Mouse (Mus musculus): Measurements from ENCODE around the gene Gm9833.
"Not testable (repeated sequence)": the region's sequence is repeated elsewhere in the genome, so short reads cannot be mapped to it uniquely, and the experiment has no call there.

Gene Gm9833

GRCm38 (mm10) chr3:10087994-10088393 lies at the start of gene Gm9833:
Gm9833 (plus strand) TSS chr3:10088110.
- DNase-seq (ENCODE audit: low spot score in 2 of 2): not testable (repeated sequence)

DNA sequence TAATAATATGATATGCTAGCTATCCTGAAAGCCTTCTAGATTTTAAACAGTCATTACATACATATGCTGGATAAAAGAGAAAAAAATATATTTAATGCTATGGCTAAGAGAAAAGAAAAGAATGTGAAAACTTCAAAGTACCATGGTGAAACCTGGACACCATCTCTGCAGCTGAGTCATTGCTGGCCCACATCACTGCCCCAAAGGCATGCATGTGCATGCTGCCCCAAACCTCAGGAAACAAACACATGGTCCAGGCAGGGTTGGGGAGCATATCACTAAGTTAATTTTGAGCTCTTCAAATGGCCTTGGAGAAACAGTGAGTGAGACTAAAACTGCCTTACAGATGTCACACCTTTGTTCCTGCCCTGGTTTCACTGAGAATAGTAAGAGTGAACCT lies 17.8 kb upstream of the Gm9833 start:
- DNase-seq (ENCODE audit: low spot score in 2 of 2): no peak

- DNase-seq (ENCODE audit: low spot score in 2 of 2): no peak
These were observed 12.1 kb upstream of the Gm9833 start for GRCm38 (mm10) chr3:10075826-10076225.

GRCm38 (mm10) chr3:10077096-10077841 lies 10.6 kb upstream of the Gm9833 start:
- DNase-seq (ENCODE audit: low spot score in 2 of 2): no peak

- DNase-seq (ENCODE audit: low spot score in 2 of 2): no peak
These were observed 9.8 kb upstream of the Gm9833 start for GRCm38 (mm10) chr3:10078113-10078512.

- no peak for DNase-seq (ENCODE audit: low spot score in 2 of 2)
These were observed 6.6 kb upstream of the Gm9833 start for GRCm38 (mm10) chr3:10081336-10081735.

DNA sequence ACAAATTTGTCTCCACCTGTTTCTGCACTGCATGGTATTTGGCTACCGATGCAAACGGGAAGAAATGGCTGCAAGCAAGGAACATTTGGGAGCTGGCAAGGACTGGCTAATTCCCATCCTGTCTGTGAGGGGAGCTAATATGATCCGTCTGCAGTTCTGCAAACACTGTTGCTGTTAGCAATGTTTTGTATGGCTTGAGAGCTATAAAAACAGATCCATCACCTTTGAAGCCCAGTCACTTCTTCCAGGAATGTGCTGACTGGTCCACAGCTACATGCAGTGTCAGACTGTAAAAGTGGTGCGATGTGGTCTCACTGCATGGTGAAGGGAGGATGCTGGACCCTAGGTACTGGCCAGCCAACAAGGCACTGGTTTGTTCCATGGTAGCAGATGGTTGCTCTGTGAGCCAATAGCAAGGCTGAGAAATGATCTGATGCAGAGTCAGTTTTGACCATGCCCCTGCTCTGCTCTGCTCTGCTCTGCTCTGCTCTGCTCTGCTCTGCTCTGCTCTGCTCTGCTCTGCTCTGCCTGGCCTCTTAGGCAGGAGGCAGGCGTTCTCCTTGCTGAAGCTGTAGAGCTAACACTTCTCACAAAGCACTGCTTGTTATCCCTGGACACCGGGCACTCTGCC lies 5.9 kb upstream of the Gm9833 start:
- DNase-seq (ENCODE audit: low spot score in 2 of 2): peak in 1 of 2 experiments; percentile 17

DNA sequence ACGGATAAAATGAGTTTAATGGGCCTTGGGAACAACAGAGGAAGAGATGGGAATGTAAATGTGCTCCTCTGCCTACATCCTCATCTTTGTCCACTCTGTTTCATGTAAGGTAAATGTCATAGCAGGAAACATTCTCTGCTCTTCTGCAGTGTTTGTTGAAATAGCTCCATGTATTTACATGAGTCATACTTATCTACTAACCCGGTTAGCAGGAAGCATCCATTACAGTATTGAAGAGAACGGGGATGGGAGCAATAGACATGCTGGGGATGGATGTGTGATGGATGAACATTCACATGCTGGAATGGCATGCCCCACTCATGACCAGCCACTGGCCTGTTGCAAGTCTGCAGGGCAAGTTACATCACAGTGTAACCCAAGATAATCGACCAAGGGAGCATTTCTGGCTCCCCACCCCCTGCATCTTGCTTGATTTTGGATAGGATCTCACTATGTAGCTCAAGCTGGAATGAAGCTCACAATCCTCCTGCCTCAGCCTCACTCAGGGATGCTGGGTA lies 5.3 kb upstream of the Gm9833 start:
- DNase-seq (ENCODE audit: low spot score in 2 of 2): no peak

GRCm38 (mm10) chr3:10084102-10084501 lies 3.8 kb upstream of the Gm9833 start:
- DNase-seq (ENCODE audit: low spot score in 2 of 2): no peak

- DNase-seq (ENCODE audit: low spot score in 2 of 2): no peak
These were observed 2.4 kb upstream of the Gm9833 start for GRCm38 (mm10) chr3:10085396-10086119.

DNA sequence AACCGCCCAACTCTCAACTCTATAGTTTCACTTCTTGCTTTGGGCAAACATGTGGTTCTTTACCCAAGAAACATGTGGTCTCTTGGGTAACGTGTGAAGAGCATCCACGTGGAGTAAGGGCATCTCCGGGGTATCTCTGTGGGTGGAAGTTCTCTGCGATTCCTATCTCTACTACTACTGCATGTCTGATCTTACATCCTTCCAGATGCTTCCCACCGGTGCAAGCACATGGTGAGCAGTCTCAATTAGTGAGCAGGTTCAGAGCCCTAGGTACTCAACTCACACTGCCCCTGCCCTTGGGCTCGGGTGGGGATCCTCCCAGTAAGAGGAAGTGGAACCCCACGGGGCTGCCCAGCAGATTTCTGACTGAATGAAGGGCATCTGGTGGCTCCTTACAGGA lies 399 bp upstream of the Gm9833 start:
- DNase-seq (ENCODE audit: low spot score in 2 of 2): no peak

DNA sequence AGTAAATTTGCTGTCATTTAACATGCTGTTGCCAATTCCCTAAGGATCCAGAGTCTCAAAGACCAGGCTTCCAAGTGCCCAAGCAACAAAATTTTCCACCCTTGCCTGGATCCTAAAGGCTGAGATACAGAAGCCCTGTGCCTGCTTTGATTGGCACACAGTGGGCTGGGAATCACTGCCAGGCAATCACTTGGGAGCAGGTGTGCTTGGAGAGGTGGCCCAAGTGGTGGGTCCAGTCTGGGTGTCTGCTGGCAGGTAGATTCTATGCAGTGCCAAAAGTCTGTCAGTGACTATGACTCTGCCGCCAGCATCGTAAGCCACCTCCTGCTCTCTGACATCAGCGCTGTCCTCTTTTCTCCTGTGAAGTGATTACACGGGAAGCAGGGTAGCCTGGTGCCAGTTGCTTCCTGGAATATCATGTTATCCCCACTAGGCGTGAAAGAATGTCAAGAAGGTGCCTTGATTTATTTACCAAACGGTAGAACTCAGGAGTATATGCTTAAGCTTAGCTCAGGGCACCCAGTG lies 3.8 kb downstream of the Gm9833 start:
- no peak for DNase-seq (ENCODE audit: low spot score in 2 of 2)

- no peak for DNase-seq (ENCODE audit: low spot score in 2 of 2)
These were observed 4.6 kb downstream of the Gm9833 start for GRCm38 (mm10) chr3:10092499-10092898.

DNA sequence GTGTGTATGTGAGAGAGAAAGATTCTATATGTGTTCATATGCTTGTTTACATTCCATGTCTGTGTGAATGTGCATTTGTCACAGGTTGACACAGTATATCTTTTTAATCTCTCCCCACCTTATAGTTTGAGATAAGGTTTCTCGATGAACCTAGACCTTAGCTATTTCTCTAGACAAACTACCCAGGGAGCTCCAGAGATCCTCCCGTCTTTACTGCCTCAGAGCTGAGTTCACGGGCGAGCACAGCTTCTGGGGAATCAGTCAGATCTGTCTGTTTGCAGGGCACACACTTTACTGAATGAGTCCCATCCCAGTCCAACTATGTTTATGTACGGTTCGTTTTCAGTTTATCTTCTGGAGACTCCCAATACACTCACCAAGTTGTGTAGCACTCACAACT lies 5.0 kb downstream of the Gm9833 start:
- no peak for DNase-seq (ENCODE audit: low spot score in 2 of 2)

- DNase-seq (ENCODE audit: low spot score in 2 of 2): no peak
These were observed 7.2 kb downstream of the Gm9833 start for GRCm38 (mm10) chr3:10095076-10095622.

DNA sequence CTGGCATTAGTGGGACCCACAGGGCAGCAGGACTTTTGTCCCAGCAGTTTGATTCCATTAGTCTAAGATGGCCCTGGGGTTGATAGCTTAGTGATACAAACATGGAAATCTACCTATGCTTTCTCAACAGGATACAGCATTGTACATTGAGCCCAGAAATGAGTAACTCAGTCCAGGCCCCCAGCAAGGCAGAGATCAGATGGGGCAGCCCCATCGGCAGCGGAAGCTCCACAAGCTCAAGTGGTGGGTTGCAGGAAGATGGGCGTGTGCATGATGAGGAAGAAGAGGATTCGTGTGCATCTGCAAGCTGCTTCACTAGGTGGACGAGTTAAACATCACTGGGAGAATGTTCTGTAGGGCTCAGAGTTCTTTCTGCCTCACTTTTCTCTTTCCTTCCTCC lies 11.8 kb downstream of the Gm9833 start:
- no peak for DNase-seq (ENCODE audit: low spot score in 2 of 2)

DNA sequence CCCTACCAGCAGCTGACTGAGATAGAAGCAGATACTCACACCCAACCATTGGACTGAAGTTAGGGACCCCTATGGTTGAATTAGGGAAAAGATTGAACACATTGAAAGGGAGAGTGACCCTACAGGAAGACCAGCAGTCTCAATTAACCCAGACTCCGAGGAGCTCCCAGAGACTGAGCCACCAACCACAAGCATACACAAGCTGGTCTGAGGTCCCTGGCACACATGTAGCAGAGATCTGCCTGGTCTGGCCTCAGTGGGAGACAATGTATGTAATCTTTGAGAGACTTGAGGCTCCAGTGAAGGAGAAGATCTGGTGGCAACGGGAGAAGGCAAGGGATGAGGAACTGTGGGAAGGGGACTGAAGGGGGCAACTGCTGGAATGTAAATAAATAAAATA lies 23.7 kb downstream of the Gm9833 start:
- no peak for DNase-seq (ENCODE audit: low spot score in 2 of 2)

DNA sequence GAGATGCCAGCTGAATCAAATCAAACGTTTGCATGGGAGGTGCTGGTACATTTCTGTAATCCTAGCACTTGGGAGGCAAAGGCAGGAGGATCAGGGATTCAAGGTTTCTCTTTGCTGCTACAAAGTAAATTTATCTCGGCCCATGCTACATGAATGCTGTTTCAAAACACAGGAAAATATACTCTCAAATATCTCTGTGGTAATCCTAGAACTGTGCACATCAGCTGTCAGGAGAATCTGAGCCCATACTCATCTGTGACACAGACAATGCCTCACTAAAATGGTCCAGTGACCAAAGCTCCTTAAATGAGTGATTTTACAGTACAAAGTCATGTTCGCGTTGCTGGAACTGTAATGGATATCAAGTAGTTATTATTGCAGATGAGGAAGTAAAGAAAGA lies 24.3 kb downstream of the Gm9833 start:
- DNase-seq (ENCODE audit: low spot score in 2 of 2): no peak

DNA sequence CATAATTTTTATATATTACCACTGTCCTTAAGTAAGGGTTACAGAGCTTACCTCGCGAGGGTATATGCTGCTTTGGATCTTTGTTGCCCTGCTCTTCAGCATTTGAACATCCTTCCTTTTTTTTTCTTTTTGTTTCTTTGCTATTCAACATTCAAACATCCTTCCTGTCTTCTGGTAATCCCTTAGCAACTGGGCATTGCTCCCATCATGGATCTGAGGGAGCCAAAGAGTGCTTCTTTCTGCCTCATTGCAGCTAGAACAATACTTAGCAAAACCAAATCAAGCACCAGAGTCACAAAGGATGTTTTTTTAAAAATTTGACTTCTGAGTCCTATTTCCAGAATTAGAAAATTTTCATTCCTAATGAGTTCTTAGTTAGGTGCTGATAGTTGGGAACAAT lies 24.8 kb downstream of the Gm9833 start:
- no peak for DNase-seq (ENCODE audit: low spot score in 2 of 2)

- no peak for DNase-seq (ENCODE audit: low spot score in 2 of 2)
These were observed 28.6 kb downstream of the Gm9833 start for GRCm38 (mm10) chr3:10116531-10116930.

GRCm38 (mm10) chr3:10121232-10121631 lies 33.3 kb downstream of the Gm9833 start:
- DNase-seq (ENCODE audit: low spot score in 2 of 2): no peak

Measured in frontal cortex, postnatal 36 days (tissue).